Mouse (Mus musculus) CH12.LX (cell line): ENCODE measurements around the gene Krt18. TPM values are rescaled to one million over a fixed set of nuclear protein-coding genes. Genes with fewer than 3 reads are reported as not detected.

Experiments used
- DNase-seq: peaks from one replicate; pipeline ENCODE4 v3.0.0-alpha.2; 2013; ENCODE audit errors: extremely low read depth
- H3K27ac ChIP-seq: 2 replicates; pipeline ENCODE4 v1.5.1; 2012; ENCODE audit warnings: low read depth, mild to moderate bottlenecking, control low read depth, moderate library complexity; ENCODE audit not compliant: insufficient read depth
- H3K27me3 ChIP-seq: replicated peaks from 2 replicates; pipeline ENCODE3; 2012; ENCODE audit warnings: inconsistent platforms
- H3K36me3 ChIP-seq, 2 experiments: replicated peaks in 1 of 2; 2 replicates each; pipeline versions ENCODE3 to v1.6.1; 2012; ENCODE audit warnings: inconsistent platforms in 1 of 2, low read length in 1 of 2, mild to moderate bottlenecking in 1 of 2, mixed read lengths in 1 of 2, moderate library complexity in 1 of 2; ENCODE audit not compliant: control insufficient read depth in 1 of 2, insufficient read depth in 1 of 2
- H3K4me1 ChIP-seq, 2 experiments: 2 replicates each; pipeline ENCODE4 v1.6.1; 2012; ENCODE audit warnings: inconsistent platforms in 1 of 2, moderate library complexity in 1 of 2; ENCODE audit not compliant: insufficient read depth in 2 of 2, control insufficient read depth in 1 of 2
- H3K4me2 ChIP-seq: 2 replicates; pipeline ENCODE4 v1.6.1; 2012; ENCODE audit warnings: low read depth, mild to moderate bottlenecking, control low read depth; ENCODE audit not compliant: poor library complexity, insufficient read depth, severe bottlenecking
- H3K4me3 ChIP-seq, 3 experiments: fragments of 150-350 bp in 1 of 3; sonication (generic) in 1 of 3; replicated peaks in 1 of 3; 2 replicates each; pipeline versions ENCODE3 to v1.5.1; 2011 to 2012; ENCODE audit warnings: low read depth in 2 of 3, low read length in 2 of 3, mild to moderate bottlenecking in 2 of 3, moderate library complexity in 2 of 3, control low read depth in 1 of 3, improper control_type of control experiment in 1 of 3, inconsistent platforms in 1 of 3, mixed read lengths in 1 of 3; ENCODE audit not compliant: poor library complexity in 1 of 3
- H3K79me2 ChIP-seq: replicated peaks from 2 replicates; pipeline ENCODE4 v1.6.1; 2012; ENCODE audit warnings: mild to moderate bottlenecking, moderate library complexity; ENCODE audit not compliant: control insufficient read depth, poor library complexity, insufficient read depth, severe bottlenecking; ENCODE audit errors: extremely low read depth
- H3K9ac ChIP-seq: 2 replicates; pipeline ENCODE4 v1.6.1; 2012; ENCODE audit warnings: low read depth, mild to moderate bottlenecking, control low read depth, moderate library complexity; ENCODE audit not compliant: insufficient read depth
- H3K9me3 ChIP-seq: replicated peaks from 2 replicates; pipeline ENCODE3; 2012; ENCODE audit warnings: low read length, inconsistent platforms, mixed read lengths
- BHLHE40 ChIP-seq: IDR thresholded peaks from 2 replicates; pipeline ENCODE4 v1.6.1; 2011; ENCODE audit warnings: mild to moderate bottlenecking, low read depth, low read length, improper control_type of control experiment
- CHD1 ChIP-seq: IDR thresholded peaks from 2 replicates; pipeline ENCODE4 v1.6.1; 2012; ENCODE audit warnings: low read depth, low read length, improper control_type of control experiment, inconsistent platforms
- CHD2 ChIP-seq: IDR thresholded peaks from 2 replicates; pipeline ENCODE4 v1.6.1; 2011; ENCODE audit warnings: low read length, improper control_type of control experiment
- CTCF ChIP-seq, 2 experiments: IDR thresholded peaks in 1 of 2; conservative IDR thresholded peaks in 1 of 2; 2 replicates each; pipeline ENCODE4 v1.5.1; 2011 to 2012; ENCODE audit warnings: low read depth in 2 of 2, low read length in 2 of 2, improper control_type of control experiment in 1 of 2, inconsistent platforms in 1 of 2, mild to moderate bottlenecking in 1 of 2, moderate library complexity in 1 of 2
- E2F4 ChIP-seq: IDR thresholded peaks from 2 replicates; pipeline ENCODE4 v1.6.1; 2011; ENCODE audit warnings: low read depth, low read length, improper control_type of control experiment; ENCODE audit not compliant: insufficient replicate concordance
- ELF1 ChIP-seq: IDR thresholded peaks from 2 replicates; pipeline ENCODE4 v1.6.1; 2014; ENCODE audit warnings: low read depth, mild to moderate bottlenecking, inconsistent platforms, low read length, improper control_type of control experiment
- ETS1 ChIP-seq: conservative IDR thresholded peaks from 2 replicates; pipeline ENCODE4 v1.6.1; 2012; ENCODE audit warnings: low read depth, mild to moderate bottlenecking, inconsistent platforms, low read length, improper control_type of control experiment, moderate library complexity
- GABPA ChIP-seq: IDR thresholded peaks from 2 replicates; pipeline ENCODE4 v1.6.1; 2012; ENCODE audit warnings: low read depth, low read length, improper control_type of control experiment, inconsistent platforms; ENCODE audit not compliant: insufficient replicate concordance
- HCFC1 ChIP-seq: IDR thresholded peaks from 2 replicates; pipeline ENCODE4 v1.6.1; 2012; ENCODE audit warnings: low read depth, mild to moderate bottlenecking, inconsistent platforms, low read length, improper control_type of control experiment
- IRF4 ChIP-seq: IDR thresholded peaks from 2 replicates; pipeline ENCODE4 v1.6.1; 2014; ENCODE audit warnings: low read depth, mild to moderate bottlenecking, inconsistent platforms, low read length, improper control_type of control experiment
- JUN ChIP-seq: IDR thresholded peaks from 2 replicates; pipeline ENCODE4 v1.6.1; 2011; ENCODE audit warnings: low read depth, mild to moderate bottlenecking, low read length, improper control_type of control experiment, moderate library complexity; ENCODE audit not compliant: insufficient read depth
- JUND ChIP-seq: conservative IDR thresholded peaks from 2 replicates; pipeline ENCODE4 v1.6.1; 2011; ENCODE audit warnings: low read depth, low read length, improper control_type of control experiment
- KAT2A ChIP-seq: IDR thresholded peaks from 2 replicates; pipeline ENCODE4 v1.6.1; 2012; ENCODE audit warnings: low read length, improper control_type of control experiment, inconsistent platforms; ENCODE audit not compliant: insufficient replicate concordance
- MAFK ChIP-seq: IDR thresholded peaks from 2 replicates; pipeline ENCODE4 v1.6.1; 2011; ENCODE audit warnings: low read length, improper control_type of control experiment; ENCODE audit not compliant: insufficient replicate concordance
- MAX ChIP-seq: IDR thresholded peaks from 2 replicates; pipeline ENCODE4 v1.6.1; 2011; ENCODE audit warnings: low read length, improper control_type of control experiment
- MAZ ChIP-seq: IDR thresholded peaks from 2 replicates; pipeline ENCODE4 v1.6.1; 2012; ENCODE audit warnings: low read depth, mild to moderate bottlenecking, inconsistent platforms, low read length, improper control_type of control experiment, moderate library complexity
- MYC ChIP-seq: IDR thresholded peaks from 2 replicates; pipeline ENCODE4 v1.6.1; 2011; ENCODE audit warnings: low read depth, mild to moderate bottlenecking, improper control_type of control experiment, low read length
- NRF1 ChIP-seq: IDR thresholded peaks from 2 replicates; pipeline ENCODE4 v1.6.1; 2014; ENCODE audit warnings: low read depth, mild to moderate bottlenecking, inconsistent platforms, low read length, improper control_type of control experiment, moderate library complexity
- PAX5 ChIP-seq: IDR thresholded peaks from 2 replicates; pipeline ENCODE4 v1.6.1; 2012; ENCODE audit warnings: low read length, inconsistent platforms, mixed read lengths
- POLR2AphosphoS2 ChIP-seq: IDR thresholded peaks from 2 replicates; pipeline ENCODE4 v1.6.1; 2011; ENCODE audit warnings: low read depth, low read length, improper control_type of control experiment
- RAD21 ChIP-seq: IDR thresholded peaks from 2 replicates; pipeline ENCODE4 v1.6.1; 2011; ENCODE audit warnings: low read depth, mild to moderate bottlenecking, low read length, improper control_type of control experiment, moderate library complexity
- SMC3 ChIP-seq: IDR thresholded peaks from 2 replicates; pipeline ENCODE4 v1.6.1; 2011; ENCODE audit warnings: low read depth, low read length, improper control_type of control experiment
- USF1 ChIP-seq: IDR thresholded peaks from 2 replicates; pipeline ENCODE4 v1.6.1; 2014; ENCODE audit warnings: low read depth, mild to moderate bottlenecking, inconsistent platforms, low read length, improper control_type of control experiment
- USF2 ChIP-seq: conservative IDR thresholded peaks from 2 replicates; pipeline ENCODE4 v1.6.1; 2011; ENCODE audit warnings: low read depth, low read length, improper control_type of control experiment
- ZKSCAN1 ChIP-seq: IDR thresholded peaks from 2 replicates; pipeline ENCODE4 v1.6.1; 2012; ENCODE audit warnings: low read depth, inconsistent platforms, low read length, improper control_type of control experiment, borderline replicate concordance
- dilution Hi-C: fragments of 300-500 bp; cut with MboI; formaldehyde crosslinking; loops from 2 replicates; pipeline ENCODE4 v1.14.3; 2020; ENCODE audit warnings: low sequenced_read_pairs; ENCODE audit not compliant: extremely low pct_unique_long_range_greater_than_20kb, extremely low pct_ligation_motif_present
- in situ Hi-C: fragments of 300-500 bp; cut with MboI; formaldehyde crosslinking; loops from 3 replicates; pipeline ENCODE4 v1.14.3; 2019; ENCODE audit warnings: low sequenced_read_pairs, low pct_ligation_motif_present, low pct_unique_long_range_greater_than_20kb, mixed read lengths
- polyA plus RNA-seq: library from polyadenylated mRNA; unstranded; fragments of >175 nt; gene quantifications from 2 replicates; pipeline ENCODE4 v1.2.1, GENCODE M21; 2012; ENCODE audit warnings: low read depth; ENCODE audit not compliant: insufficient read length
- total RNA-seq, 2 experiments: library from RNA; depleted of rRNA; stranded (reverse); fragments of 300-350 nt in 1 of 2; fragments of >200 nt in 1 of 2; gene quantifications; 2 replicates each; pipeline ENCODE4 v1.2.3; 2012 to 2014

Gene Krt18
- total and polyA plus RNA-seq, 3 experiments = 0.21 TPM; not detected in 2

- in situ Hi-C loops = no loop called here
- H3K9ac ChIP-seq = no peak overlapping the region
- no peak for DNase-seq
Observed at GRCm38 (mm10) chr15:102005290-102005689, 22.7 kb upstream of the Krt18 start.

GRCm38 (mm10) chr15:102006317-102006716 lies 21.7 kb upstream of the Krt18 start:
- Histone ChIP-seq H3K4me1 (peaks cover 16 to 41% of the 10 kb centered on the region in 2 experiments), H3K27me3 (peaks cover 59% of the 10 kb centered on the region), H3K9me3 (no peaks in the 10 kb centered on the region), H3K79me2 (no peaks in the 10 kb centered on the region), H3K36me3 (no peaks in the 10 kb centered on the region), H3K27ac (no peak overlapping the region), H3K4me2 (no peak overlapping the region), H3K9ac (no peak overlapping the region), H3K4me3 (no peak overlapping the region)
- no peak for TF ChIP-seq MAX
- TF ChIP-seq IRF4 = no peak
- TF ChIP-seq PAX5 = no peak
- no peak for TF ChIP-seq MAZ
- TF ChIP-seq KAT2A = no peak
- no peak for TF ChIP-seq USF1
- no peak for TF ChIP-seq USF2
- TF ChIP-seq JUND = no peak
- no peak for TF ChIP-seq BHLHE40
- TF ChIP-seq GABPA = no peak
- TF ChIP-seq CHD2 = no peak
- TF ChIP-seq CTCF (conservative IDR thresholded peaks at IDR 0.05 in 1 of 2, IDR thresholded peaks at IDR 0.05 in 1 of 2; ENCODE audit: low read depth in 2 of 2, low read length in 2 of 2) = no peak
- no peak for TF ChIP-seq MYC
- no peak for TF ChIP-seq POLR2AphosphoS2
- no peak for TF ChIP-seq MAFK
- TF ChIP-seq ETS1 = no peak
- no peak for TF ChIP-seq NRF1
- no peak for TF ChIP-seq CHD1
- dilution Hi-C loops = no loop called here
- DNase-seq = no peak
- in situ Hi-C loops = no loop called here

More at GRCm38 (mm10) chr15:102005290-102005689, 22.7 kb upstream of the Krt18 start:
- Histone ChIP-seq H3K4me2 (no peak overlapping the region), H3K9me3 (no peaks in the 10 kb centered on the region), H3K4me1 (peaks cover 7 to 31% of the 10 kb centered on the region in 2 experiments), H3K27ac (no peak overlapping the region), H3K36me3 (no peaks in the 10 kb centered on the region), H3K4me3 (no peak overlapping the region), H3K79me2 (no peaks in the 10 kb centered on the region), H3K27me3 (peaks cover 67% of the 10 kb centered on the region)
- TF ChIP-seq PAX5 (no peak), ELF1 (no peak), MAX (no peak), BHLHE40 (no peak), JUN (no peak), E2F4 (no peak), SMC3 (no peak), RAD21 (no peak), HCFC1 (no peak), ZKSCAN1 (no peak), CHD1 (no peak)
- dilution Hi-C loops = no loop called here
